Mouse (Mus musculus) left cerebral cortex, adult 9 months (tissue): ENCODE measurements around the gene Elavl1.

ENCODE experiments used
- DNase-seq, 2 experiments: peaks; one replicate each; pipeline ENCODE4 v3.0.0; 2022; ENCODE audit warnings: low spot score in 2 of 2

The Elavl1 gene

GRCm38 (mm10) chr8:4321031-4321430 lies 4.2 kb downstream of the Elavl1 start:
- DNase-seq, result no peak

GRCm38 (mm10) chr8:4320404-4320803 lies 4.8 kb downstream of the Elavl1 start:
- DNase-seq, result no peak

DNA sequence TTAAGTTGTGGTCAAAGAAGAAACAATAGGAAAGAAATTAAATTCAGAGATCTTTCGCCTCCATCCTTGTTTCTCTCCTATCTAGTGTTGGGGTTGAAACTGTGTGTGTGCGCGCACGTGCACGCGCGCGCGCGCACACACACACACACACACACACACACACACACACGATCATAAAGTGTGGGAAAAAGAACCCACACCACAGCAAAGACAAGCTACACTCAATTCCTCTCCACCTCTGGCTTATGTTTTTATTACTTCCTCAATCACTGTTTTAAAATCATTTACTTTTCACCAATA lies 5.7 kb downstream of the Elavl1 start:
- DNase-seq, result no peak

DNA sequence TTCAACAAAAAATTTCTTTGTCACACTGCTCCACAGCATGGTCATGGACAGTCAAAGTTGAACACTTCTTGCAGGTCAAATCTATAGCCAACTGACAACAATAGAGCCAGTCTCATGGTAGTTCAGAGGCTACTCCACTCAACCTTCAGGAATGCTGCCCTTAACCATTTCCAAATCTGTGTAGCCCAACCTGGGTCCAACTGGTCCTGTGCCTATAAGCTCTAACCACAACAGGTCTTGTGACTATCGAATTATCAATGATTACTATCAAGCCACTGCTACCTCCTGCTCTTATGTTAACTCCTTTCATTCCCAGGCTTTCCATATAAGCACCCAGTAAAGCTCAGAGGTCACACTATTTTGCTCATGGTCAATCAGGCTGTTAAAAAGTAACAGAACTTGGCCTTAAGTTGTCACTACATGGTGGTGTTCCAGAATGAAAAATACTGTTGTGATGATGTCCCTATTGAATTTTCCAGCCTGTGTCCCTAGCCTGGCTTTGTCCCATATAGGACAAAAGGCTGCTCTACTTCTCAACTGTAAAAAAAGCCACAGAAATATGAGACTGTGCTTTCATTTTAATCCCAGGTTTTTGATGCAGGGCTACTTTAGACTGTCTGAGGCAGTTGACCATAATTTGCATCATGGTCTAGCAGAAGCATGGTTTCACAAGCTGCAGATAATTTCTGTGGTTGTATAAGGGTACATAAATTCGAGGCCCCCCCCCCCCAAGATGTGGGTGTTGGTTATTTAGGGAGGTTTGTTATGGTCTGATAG lies 6.2 kb downstream of the Elavl1 start:
- no peak for DNase-seq

- no peak for DNase-seq
These were observed 7.1 kb downstream of the Elavl1 start for GRCm38 (mm10) chr8:4318124-4318523.

DNA sequence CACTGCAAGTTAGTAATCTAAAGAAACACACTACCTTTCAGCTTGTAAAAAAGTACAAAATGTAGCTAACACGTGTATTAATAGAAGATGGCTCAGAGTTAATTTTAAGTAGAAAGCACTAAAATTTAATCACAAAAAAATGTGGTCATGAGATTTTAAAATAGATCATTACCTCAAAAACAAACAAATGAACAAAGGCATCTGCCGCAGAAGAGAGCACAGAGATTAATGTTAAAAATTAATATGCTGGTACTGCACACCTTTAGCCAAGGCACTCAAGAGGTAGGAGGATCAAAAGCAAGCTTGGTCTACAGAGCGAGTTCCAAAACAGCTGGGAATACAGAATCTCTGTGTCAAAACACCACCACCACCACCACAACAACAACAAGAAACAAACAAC lies 10.4 kb downstream of the Elavl1 start:
- DNase-seq, result no peak

DNA sequence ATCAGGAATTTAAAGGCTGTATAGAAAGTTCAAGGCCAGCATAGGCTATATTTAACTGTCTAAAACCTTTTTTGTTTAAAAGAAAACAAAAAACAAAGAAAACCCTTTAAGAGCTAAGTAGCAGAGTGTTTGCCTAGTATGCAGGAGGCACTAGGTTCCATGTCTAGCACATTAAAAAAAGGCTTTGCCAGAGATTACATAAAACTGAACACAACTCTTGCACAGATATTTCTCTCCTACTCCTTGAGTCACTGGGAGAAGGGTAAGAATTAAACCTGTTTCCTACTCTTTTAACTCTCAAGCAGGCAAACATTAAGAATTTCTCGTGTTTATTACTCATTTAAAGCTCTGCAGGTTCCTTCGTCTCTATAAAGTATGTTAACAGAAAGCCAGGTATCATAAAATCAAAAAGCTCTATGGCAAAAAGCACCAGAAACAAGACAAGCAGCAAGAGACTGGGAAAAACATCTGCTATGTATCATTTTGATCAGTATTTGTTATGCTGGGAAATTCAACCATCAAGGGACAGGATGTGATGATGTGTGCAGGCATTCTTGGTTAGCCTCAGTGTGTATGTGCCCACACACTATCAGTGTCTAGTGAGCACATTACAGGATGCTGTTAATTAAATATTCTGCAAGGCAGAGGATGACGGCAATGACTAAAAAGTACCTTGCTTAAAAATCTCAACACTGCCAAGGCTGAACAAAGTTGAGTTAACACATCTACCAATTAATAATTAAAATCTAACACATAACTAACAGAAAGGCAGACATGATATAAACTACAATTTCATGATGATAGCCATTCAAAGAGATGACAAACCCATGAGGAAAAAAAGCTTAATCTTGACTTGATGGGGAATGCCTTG lies 11.7 kb downstream of the Elavl1 start:
- DNase-seq, result no peak

DNA sequence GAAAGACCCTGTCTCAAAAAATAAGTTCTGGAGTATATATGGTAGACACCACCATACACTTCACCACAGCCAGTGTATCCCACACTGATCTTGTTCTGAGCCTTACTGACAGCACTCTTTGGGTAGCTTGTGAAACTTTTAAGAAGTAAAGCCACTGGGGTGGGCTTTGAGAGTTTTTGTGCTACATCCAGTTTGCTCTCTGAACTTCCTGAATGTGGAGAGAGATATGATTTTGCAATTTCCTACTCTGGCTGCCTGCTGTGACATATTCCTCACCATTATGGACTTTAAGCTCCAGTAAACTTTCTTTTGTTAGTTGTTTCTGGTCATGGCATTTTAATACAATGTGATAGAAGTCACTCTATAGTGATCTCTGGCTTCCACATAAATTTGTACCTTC lies 13.1 kb downstream of the Elavl1 start:
- no peak for DNase-seq

GRCm38 (mm10) chr8:4305838-4306237 lies 19.4 kb downstream of the Elavl1 start:
- DNase-seq, result no peak

DNA sequence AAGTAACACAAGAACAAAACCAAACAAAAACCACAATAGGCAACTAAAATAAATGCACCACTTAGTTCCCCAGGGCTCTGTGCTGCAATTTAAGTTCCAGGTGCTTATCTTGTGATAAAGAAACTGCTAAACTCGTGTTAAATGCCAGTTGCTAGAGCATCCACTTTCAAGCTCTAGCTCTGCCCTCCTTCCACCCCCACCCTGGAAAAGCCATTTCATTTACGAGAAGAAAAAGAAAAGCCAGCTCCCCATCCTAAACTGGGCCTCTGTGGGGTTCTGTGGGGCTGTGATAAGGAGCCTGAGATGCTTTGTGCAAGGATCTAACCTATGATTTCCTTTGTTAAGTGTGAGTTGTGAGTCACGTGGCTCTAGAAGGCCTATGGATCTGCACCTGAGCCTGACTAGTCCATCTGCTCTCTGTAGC lies 21.1 kb downstream of the Elavl1 start:
- no peak for DNase-seq

DNA sequence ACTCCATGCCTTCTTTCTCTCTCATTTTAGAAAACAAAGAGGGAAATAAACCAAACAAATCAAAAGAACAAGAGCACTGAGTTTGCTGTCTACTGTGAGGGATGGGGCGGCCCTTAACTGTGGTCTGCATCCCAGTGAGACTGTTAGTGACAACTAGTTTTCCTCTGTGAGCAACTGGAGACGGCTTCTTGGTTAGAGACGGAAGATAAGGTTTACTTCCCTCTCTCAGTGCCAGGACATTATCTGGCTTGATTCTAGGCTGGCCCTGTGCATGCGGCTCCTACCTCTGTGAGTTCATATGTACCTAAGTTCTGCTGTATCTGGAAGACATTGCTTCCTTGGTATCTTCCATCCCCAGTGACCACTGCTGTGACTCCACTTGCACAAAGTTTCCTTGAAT lies 27.4 kb downstream of the Elavl1 start:
- DNase-seq, result no peak

DNA sequence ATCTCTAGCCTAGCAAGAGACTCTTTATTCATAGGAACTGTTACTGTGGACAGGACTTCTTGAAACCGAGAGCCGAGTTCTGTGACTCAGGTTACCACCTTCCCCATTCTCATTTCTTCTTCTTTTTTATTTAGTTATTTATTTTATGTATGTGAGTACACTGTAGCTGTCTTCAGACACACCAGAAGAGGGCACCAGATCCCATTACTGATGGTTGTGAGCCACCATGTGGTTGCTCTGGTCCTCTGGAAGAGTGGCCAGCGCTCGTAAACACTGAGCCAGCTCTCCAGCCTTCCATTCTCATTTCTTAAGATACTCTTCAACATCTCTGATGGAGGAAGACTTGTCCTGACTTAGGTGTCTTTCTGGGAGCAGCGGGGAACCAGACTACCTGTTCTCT lies 32.5 kb downstream of the Elavl1 start:
- DNase-seq, result no peak

- no peak for DNase-seq
These were observed 49.1 kb downstream of the Elavl1 start for GRCm38 (mm10) chr8:4276111-4276465.

- peak; percentile 93 to 95 for DNase-seq
These were observed 49.7 kb downstream of the Elavl1 start, which contains the start of gene Timm44 for GRCm38 (mm10) chr8:4275275-4276110. Gene Timm44, minus strand, starts transcription at chr8:4275913.

DNA sequence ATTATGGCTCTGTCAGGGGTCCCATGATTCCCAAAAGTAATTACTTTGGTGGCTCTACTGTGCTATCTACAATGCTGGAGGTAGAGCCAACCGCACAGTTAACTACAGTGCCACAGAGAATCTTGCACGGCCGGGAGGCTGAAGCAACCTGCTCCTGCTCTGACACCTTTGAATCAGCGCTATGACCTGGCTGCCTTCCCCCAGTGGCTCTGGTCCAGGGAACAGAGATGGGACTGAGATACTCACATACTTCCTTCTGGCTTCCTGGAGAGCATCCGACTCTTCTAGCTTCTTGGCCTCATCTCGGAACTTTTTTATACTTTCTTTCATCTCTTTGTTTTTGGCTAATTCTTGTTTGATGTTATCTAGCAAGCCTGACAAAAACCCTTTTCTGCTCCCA lies 55.6 kb downstream of the Elavl1 start:
- no peak for DNase-seq

GRCm38 (mm10) chr8:4267627-4268026 lies 57.6 kb downstream of the Elavl1 start:
- no peak for DNase-seq

DNA sequence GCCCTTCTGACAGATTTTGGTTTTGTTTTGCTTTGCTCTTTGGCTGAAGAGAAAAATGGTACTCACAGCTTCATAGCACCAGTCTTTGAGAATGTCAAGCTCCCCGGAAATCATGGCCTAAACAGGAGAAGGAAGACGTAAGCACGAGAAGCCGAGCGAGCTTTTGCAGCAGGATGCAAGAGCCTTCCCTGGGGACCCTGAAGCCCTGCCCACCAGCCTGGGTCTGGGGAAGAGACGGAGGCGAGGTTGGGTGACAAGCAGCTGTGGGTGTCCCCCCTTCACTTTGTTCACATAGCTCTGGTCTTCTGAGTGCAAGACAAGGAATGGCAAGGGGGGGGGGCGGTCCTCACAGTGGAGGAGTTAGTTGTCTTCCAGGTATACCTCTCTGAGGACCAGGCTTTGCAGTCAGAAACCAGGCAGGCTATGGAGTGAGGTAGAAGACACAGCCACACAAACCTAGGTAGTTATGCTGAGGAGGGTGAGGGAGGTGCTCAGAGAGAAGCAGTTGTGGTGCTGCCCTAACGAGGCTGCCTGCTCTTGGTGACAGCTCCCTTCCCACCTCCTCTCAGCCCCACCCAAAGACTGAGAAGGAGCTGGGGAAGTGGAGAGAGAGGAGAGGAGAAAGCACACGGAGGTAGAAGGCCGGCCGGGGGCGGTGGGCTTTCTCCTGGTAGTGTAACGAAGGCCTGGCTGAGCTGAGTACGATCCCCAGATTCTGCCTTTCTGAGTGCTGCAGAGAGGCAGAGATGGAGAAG lies 59.9 kb downstream of the Elavl1 start:
- no peak for DNase-seq

- DNase-seq, result no peak
These were observed 62.0 kb downstream of the Elavl1 start for GRCm38 (mm10) chr8:4263105-4263791.

GRCm38 (mm10) chr8:4259805-4260170 lies 65.4 kb downstream of the Elavl1 start:
- no peak for DNase-seq

- peak; percentile 90 to 91 for DNase-seq
These were observed 65.9 kb downstream of the Elavl1 start, which contains the start of gene Ctxn1 for GRCm38 (mm10) chr8:4259125-4259804. Gene Ctxn1, minus strand, starts transcription at chr8:4259274.
